Mouse (Mus musculus): ENCODE results near the gene Serpina1f.
"Not testable (repeated sequence)": the region's sequence is repeated elsewhere in the genome, so short reads cannot be mapped to it uniquely, and the experiment has no call there.

Gene Serpina1f
- long read RNA-seq, experiment 1: 0 reads
- long read RNA-seq, experiment 2: 0 reads

- intact Hi-C loops (cut with DNase I): no loop called here
Observed at GRCm38 (mm10) chr12:103695429-103695828, at the start of gene Serpina1f. Gene Serpina1f (minus strand): TSS chr12:103695529.

GRCm38 (mm10) chr12:103737791-103738580 lies 42.7 kb upstream of the Serpina1f start:
- intact Hi-C loops (cut with DNase I): not testable (repeated sequence)

GRCm38 (mm10) chr12:103735566-103735965 lies 40.2 kb upstream of the Serpina1f start:
- intact Hi-C loops (cut with DNase I): not testable (repeated sequence)

GRCm38 (mm10) chr12:103735101-103735500 lies 39.8 kb upstream of the Serpina1f start:
- intact Hi-C loops (cut with DNase I): not testable (repeated sequence)

GRCm38 (mm10) chr12:103711537-103711936 lies 16.2 kb upstream of the Serpina1f start:
- intact Hi-C loops (cut with DNase I): no loop called here

- intact Hi-C loops (cut with DNase I): no loop called here
Observed at GRCm38 (mm10) chr12:103710405-103710804, 15.1 kb upstream of the Serpina1f start.

GRCm38 (mm10) chr12:103706113-103706512 lies 10.8 kb upstream of the Serpina1f start:
- intact Hi-C loops (cut with DNase I): no loop called here

- intact Hi-C loops (cut with DNase I): no loop called here
Observed at GRCm38 (mm10) chr12:103705547-103705946, 10.2 kb upstream of the Serpina1f start.

GRCm38 (mm10) chr12:103700144-103700750 lies 4.9 kb upstream of the Serpina1f start:
- intact Hi-C loops (cut with DNase I): no loop called here

- intact Hi-C loops (cut with DNase I): no loop called here
Observed at GRCm38 (mm10) chr12:103688221-103688814, 7.0 kb downstream of the Serpina1f start.

GRCm38 (mm10) chr12:103687021-103687420 lies 8.3 kb downstream of the Serpina1f start:
- intact Hi-C loops (cut with DNase I): no loop called here

GRCm38 (mm10) chr12:103686050-103686449 lies 9.3 kb downstream of the Serpina1f start:
- intact Hi-C loops (cut with DNase I): no loop called here

- intact Hi-C loops (cut with DNase I): no loop called here
Observed at GRCm38 (mm10) chr12:103685386-103685785, 9.9 kb downstream of the Serpina1f start.

GRCm38 (mm10) chr12:103683775-103684174 lies 11.6 kb downstream of the Serpina1f start:
- intact Hi-C loops (cut with DNase I): no loop called here

- intact Hi-C loops (cut with DNase I): no loop called here
Observed at GRCm38 (mm10) chr12:103681739-103682138, 13.6 kb downstream of the Serpina1f start.

GRCm38 (mm10) chr12:103681169-103681568 lies 14.2 kb downstream of the Serpina1f start:
- intact Hi-C loops (cut with DNase I): no loop called here

GRCm38 (mm10) chr12:103679853-103680252 lies 15.5 kb downstream of the Serpina1f start:
- intact Hi-C loops (cut with DNase I): not testable (repeated sequence)

- intact Hi-C loops (cut with DNase I): no loop called here
Observed at GRCm38 (mm10) chr12:103676039-103676438, 19.3 kb downstream of the Serpina1f start, which contains the start of gene Serpina16. Gene Serpina16 (minus strand): TSS chr12:103676139.

- intact Hi-C loops (cut with DNase I): no loop called here
Observed at GRCm38 (mm10) chr12:103673179-103673578, 22.1 kb downstream of the Serpina1f start.

GRCm38 (mm10) chr12:103671483-103671882 lies 23.8 kb downstream of the Serpina1f start:
- intact Hi-C loops (cut with DNase I): no loop called here

GRCm38 (mm10) chr12:103670964-103671363 lies 24.4 kb downstream of the Serpina1f start:
- intact Hi-C loops (cut with DNase I): no loop called here

GRCm38 (mm10) chr12:103670344-103670743 lies 25.0 kb downstream of the Serpina1f start:
- intact Hi-C loops (cut with DNase I): no loop called here

Measured in adrenal gland (tissue).